Mouse (Mus musculus) cerebellum, adult 11-12 months (tissue): ENCODE measurements around the gene Eif2b1.

Experiments used
- DNase-seq: peaks from one replicate; pipeline ENCODE4 v3.0.0; 2022

The Eif2b1 gene

GRCm38 (mm10) chr5:124541602-124541973 is 37.3 kb downstream of the Eif2b1 start:
- DNase-seq, result no peak

GRCm38 (mm10) chr5:124540905-124541601 is 37.9 kb downstream of the Eif2b1 start:
- DNase-seq, result peak; percentile 67

GRCm38 (mm10) chr5:124540383-124540786 is 38.5 kb downstream of the Eif2b1 start, which contains the start of gene Tmed2:
Gene Tmed2, plus strand, starts transcription at chr5:124540695.
- DNase-seq, result peak; percentile 98

- no peak for DNase-seq
Observed at GRCm38 (mm10) chr5:124539905-124540304, 39.0 kb downstream of the Eif2b1 start.

GRCm38 (mm10) chr5:124538813-124539792 is 39.8 kb downstream of the Eif2b1 start:
- DNase-seq, result peak; percentile 47

GRCm38 (mm10) chr5:124536776-124537175 is 42.2 kb downstream of the Eif2b1 start:
- peak; percentile 44 for DNase-seq

GRCm38 (mm10) chr5:124535016-124535415 is 43.9 kb downstream of the Eif2b1 start:
- DNase-seq, result no peak

- DNase-seq, result no peak
Observed at GRCm38 (mm10) chr5:124532451-124532850, 46.5 kb downstream of the Eif2b1 start.

- DNase-seq, result no peak
Observed at GRCm38 (mm10) chr5:124531583-124531930, 47.4 kb downstream of the Eif2b1 start.

- peak; percentile 72 for DNase-seq
Observed at GRCm38 (mm10) chr5:124530655-124531582, 48.0 kb downstream of the Eif2b1 start, which contains the start of gene Rilpl1. Gene Rilpl1, minus strand, starts transcription at chr5:124531391.

GRCm38 (mm10) chr5:124529697-124530096 is 49.2 kb downstream of the Eif2b1 start:
- no peak for DNase-seq

- no peak for DNase-seq
Observed at GRCm38 (mm10) chr5:124529191-124529651, 49.7 kb downstream of the Eif2b1 start.

- no peak for DNase-seq
Observed at GRCm38 (mm10) chr5:124528791-124529190, 50.1 kb downstream of the Eif2b1 start.

GRCm38 (mm10) chr5:124528351-124528750 is 50.6 kb downstream of the Eif2b1 start:
- no peak for DNase-seq

GRCm38 (mm10) chr5:124524943-124525342 is 54.0 kb downstream of the Eif2b1 start:
- no peak for DNase-seq

GRCm38 (mm10) chr5:124523032-124523431 is 55.9 kb downstream of the Eif2b1 start:
- DNase-seq, result no peak

GRCm38 (mm10) chr5:124521588-124521987 is 57.3 kb downstream of the Eif2b1 start:
- DNase-seq, result no peak
